Mouse (Mus musculus) frontal cortex, postnatal 14 days (tissue): ENCODE results near the gene Lsamp.

Experiments
- DNase-seq, 2 experiments: peaks; one replicate each; pipeline ENCODE4 v3.0.0; 2022; ENCODE audit warnings: low spot score in 2 of 2

Lsamp gene

DNA sequence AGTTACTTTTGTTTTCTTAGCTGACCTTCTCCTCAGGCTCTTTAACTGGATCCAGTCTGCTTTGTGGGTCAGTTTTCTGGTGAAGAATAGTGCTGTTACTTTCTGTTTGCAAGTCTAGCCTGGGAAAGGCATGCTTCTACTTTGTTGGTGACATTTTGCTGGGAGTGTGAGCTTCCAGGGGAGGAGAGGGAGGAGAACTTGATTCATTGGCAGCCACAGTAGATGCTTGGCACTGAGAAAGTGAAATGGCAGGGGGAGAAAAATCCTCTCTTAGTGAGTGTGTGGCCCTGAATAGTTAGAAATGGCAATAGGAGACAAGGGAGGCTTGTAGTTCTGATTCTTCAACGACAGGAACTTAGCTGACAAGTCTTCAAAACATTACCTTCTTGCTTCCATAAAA lies 1551.6 kb downstream of the Lsamp start:
- DNase-seq = no peak

DNA sequence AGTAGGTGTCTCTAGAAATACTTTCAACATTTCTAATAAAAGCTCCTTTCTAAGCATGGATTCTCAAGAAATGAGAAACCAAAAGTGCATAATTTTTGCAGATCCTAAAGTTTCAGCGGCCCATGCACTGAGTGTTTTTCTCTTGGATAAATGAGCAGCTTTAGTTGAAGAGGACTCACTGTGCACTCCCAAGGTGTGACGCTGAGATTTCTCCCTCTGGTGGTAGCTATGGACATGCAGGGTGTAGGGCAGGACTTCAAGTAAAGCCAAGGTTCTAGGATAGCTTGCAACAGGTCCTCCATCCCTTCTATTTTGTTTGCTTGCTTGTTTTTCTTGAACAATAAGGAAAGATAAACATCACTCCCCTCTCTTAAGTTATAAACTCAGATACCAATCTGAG lies 1558.5 kb downstream of the Lsamp start:
- no peak for DNase-seq

GRCm38 (mm10) chr16:41551164-41551563 lies 1567.0 kb downstream of the Lsamp start:
- DNase-seq = no peak

- DNase-seq = peak; percentile 32 to 47
Observed at GRCm38 (mm10) chr16:41551851-41552262, 1567.7 kb downstream of the Lsamp start.

- DNase-seq = no peak
Observed at GRCm38 (mm10) chr16:41557104-41557503, 1572.9 kb downstream of the Lsamp start.

- no peak for DNase-seq
Observed at GRCm38 (mm10) chr16:41565233-41565632, 1581.1 kb downstream of the Lsamp start.

GRCm38 (mm10) chr16:41588675-41589301 lies 1604.6 kb downstream of the Lsamp start:
- no peak for DNase-seq

DNA sequence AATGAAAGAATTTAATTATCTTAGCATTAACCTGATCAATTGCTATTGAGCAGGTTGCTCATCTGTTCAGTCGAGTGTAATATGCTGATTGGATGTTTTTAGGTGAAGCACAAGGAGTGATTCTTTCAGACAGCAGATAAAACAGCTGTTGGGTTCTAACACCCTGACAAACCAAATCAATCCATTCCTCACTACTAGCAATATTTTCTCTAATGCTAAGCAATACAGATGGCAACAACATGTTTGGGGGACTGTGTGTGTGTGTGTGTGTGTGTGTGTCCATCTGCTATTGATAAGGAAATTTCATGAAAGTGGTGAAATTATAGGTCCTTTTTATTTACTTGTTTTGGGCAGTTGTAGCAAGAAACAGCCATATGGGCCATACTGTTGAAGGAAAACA lies 1628.1 kb downstream of the Lsamp start:
- DNase-seq = no peak

DNA sequence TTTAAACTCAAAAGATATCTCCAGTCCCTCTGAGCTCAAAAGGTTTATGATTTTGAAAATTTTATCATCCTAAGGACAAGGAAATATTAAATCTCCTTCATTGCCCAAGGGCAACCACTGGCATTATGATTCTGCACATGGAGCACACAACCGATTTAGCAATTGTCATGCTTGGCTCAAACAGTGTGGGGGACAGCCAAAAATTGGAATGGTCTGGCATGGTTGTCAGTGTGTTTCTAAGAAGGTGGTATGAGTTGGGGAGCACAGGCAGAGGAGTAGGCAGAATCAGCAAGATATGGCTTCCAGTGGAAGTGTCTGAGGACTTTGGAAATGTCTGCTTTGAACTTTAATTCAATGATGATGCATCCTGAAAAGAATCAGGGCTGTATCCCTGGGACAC lies 1639.7 kb downstream of the Lsamp start:
- no peak for DNase-seq

GRCm38 (mm10) chr16:41633898-41634297 lies 1649.7 kb downstream of the Lsamp start:
- DNase-seq = no peak

DNA sequence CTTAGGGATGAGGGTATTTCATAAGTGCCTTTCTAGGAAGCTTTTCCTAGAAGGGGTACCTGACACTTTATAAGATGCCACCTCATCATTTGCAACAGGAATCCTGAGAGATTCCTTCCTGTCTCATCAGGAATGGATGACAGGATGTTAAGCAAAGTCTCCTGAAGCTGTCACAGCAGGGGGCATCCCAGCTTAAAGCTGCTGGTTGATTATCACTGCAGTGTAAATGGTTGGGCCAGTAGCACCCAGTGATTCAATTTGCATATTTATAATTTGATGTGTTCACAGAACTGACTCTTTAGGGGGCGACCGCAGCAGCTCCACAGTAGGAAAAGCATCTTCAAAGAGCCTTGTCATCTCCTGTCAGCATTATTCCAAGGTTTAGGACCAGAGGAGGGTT lies 1656.7 kb downstream of the Lsamp start:
- DNase-seq = no peak

GRCm38 (mm10) chr16:41653261-41653660 lies 1669.1 kb downstream of the Lsamp start:
- no peak for DNase-seq

- no peak for DNase-seq
Observed at GRCm38 (mm10) chr16:41674316-41675038, 1690.3 kb downstream of the Lsamp start.

GRCm38 (mm10) chr16:41675774-41676173 lies 1691.6 kb downstream of the Lsamp start:
- DNase-seq = no peak

DNA sequence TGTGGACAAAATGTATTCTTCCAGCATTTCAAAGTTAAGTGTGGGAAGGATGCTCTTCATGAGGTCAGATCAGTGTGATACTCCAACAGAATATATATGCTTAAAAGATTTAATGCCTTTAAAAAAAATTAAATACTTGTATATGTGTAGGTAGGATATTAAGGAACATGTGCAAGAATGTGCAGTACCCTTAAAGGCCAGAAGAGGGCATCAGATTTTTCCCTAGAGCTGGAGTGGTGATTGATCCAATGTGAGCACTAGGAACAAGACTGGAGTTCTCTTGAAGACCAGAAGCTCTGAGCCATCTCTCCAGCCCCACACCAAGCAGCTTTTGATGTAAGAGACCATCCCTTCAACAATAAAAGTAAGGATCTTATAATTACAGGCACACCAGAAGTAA lies 1708.3 kb downstream of the Lsamp start:
- DNase-seq = no peak

DNA sequence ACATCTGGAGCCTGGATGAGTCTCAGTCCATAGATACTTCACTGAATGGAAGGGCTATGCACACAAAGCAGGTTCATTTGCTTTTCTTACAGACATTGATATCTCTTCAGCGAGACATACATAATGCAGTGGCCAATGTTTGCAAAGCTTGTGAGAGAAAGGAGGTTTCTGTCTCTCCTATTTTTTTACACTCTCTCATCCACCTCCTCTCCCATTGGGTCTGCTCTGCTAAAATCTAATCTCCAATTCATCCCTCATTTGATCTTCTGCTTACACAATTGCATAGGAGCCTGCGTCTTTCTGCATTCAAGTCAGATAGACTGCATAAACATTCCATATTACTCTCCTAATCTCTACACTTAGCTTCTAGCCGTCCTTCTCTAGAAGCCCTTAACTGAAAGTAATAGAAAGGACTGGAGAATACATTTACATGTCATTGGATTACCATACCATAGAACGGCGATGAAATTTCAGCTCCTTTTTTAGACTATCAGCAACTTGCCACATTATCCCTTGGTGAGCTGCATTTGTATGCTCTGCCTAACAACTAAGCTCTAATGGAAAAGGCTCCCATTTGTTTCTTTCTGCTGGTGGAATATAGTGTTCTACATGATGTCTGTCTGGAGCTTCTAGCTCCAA lies 1717.7 kb downstream of the Lsamp start:
- no peak for DNase-seq

- peak; percentile 38 to 40 for DNase-seq
Observed at GRCm38 (mm10) chr16:41728900-41729585, 1744.9 kb downstream of the Lsamp start.

DNA sequence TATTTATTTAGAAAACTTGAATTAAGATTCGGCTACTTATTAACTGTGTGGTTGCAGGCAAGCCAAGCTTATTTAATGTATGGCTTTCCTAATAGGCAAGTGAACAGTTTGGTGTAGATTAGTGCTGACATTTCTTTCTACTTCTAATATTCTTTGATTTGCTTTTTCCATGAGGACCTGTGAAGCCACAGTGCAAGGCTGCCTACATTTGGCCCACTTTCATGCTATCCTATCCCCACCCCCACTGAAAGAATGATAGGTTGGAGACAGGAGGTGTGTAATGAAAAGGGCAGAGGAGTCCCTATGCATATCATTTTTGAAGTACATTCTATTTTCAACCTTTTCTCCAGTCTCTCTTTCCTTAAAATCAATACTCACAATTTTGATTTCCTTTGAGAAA lies 1745.8 kb downstream of the Lsamp start:
- no peak for DNase-seq

DNA sequence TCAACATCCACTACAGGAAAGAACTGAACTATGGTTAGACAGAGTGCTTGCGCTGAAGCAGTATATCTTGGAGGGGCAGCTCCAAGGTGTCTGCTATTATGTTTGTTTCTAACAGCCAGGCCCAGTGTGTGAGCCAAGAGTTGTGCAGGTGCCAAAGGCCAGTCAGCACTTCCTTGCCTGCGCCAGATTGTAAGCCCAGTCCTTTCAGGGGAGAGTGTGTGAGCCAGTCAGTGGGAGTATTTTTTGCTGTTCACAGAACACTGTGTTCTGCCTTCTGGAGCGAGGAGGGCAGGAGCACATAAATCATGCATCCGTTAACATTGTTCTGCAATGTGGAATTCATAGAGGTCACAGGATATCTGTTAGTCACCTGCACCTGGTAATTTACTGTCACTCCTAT lies 1760.9 kb downstream of the Lsamp start:
- DNase-seq = peak in 1 of 2 experiments; percentile 22

- DNase-seq = no peak
Observed at GRCm38 (mm10) chr16:41746235-41746911, 1762.2 kb downstream of the Lsamp start.

GRCm38 (mm10) chr16:41747874-41748273 lies 1763.7 kb downstream of the Lsamp start:
- no peak for DNase-seq

DNA sequence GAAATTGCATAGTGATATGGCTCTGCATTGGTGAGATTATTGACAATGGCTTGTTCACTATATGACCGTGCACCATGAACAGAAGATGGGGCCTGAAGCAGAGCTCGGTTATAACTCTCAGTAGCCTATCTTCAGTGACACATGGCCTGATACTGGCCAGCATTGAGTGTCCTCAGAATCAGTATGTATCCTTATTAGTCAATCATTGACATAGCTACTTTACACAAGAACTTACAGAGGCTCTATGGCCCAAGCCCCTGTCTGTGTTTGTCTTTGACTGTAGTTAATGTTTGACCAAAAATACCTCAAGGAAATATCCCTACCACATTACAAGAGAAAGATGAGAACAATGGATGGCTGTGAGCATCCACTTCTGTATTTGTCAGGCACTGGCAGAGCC lies 1764.6 kb downstream of the Lsamp start:
- DNase-seq = no peak
